ENCODE assay signal across 8 mouse cellular contexts in the genomic region with DNA sequence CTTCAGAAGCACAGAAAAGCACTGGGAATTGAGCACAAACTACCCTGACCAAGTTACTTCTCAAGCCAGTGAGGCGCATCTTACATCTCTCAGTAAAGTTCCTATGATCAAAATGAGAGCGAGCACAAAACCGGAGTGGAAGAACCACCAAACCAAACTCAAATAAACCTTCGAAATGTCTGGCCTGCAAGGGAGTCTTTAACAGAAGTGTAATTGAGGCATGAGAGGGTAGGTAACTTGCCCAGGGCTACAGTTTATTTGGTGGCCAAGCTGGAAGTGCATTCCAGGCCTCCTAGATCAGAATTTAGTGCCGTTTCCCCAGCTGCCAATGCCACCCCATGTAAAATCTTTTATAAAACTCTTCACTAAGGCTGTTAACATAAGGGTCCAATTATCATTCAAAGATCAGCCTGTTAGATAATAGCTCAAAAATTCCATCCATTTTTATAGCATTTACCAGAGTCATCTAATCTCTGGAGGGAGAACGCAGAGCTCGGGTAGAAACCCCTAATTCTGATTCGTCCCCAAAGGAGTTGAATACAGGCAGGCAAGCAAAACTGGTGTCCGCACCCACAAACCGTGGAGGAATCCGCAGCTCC.
DNase-seq lines count a peak whose midpoint lies in the region; ATAC-seq and TF ChIP-seq lines count a peak whose summit lies in the region.

No protein-coding gene starts in this region.

- no peak overlapping the region for H3K27ac ChIP-seq in heart, adult 2 months
- no peak overlapping the region for H3K27ac ChIP-seq in forebrain, embryonic 11.5 days (ENCODE audit: low read depth, low read length)
- peak overlapping the region; percentile 88; the same call in 1 of the 2 replicates for H3K27ac ChIP-seq in liver, embryonic 12.5 days

- H3K9ac ChIP-seq in heart, adult 2 months (ENCODE audit: low read depth, low read length): peak overlapping the region; percentile 95
- peak overlapping the region; percentile 91 for H3K9ac ChIP-seq in forebrain, embryonic 11.5 days (ENCODE audit: low read length)
- H3K9ac ChIP-seq in liver, embryonic 12.5 days: peak overlapping the region; percentile 98

- H3K4me2 ChIP-seq in forebrain, embryonic 11.5 days (ENCODE audit: low read depth, low read length, severe bottlenecking): peak overlapping the region; percentile 92
- H3K4me2 ChIP-seq in liver, embryonic 12.5 days: peak overlapping the region; percentile 85

- peaks cover 2% of the 10 kb centered on the region; the same call in 1 of the 2 replicates for H3K36me3 ChIP-seq in heart, adult 2 months (ENCODE audit: control insufficient read depth, insufficient read depth, low read length)
- H3K36me3 ChIP-seq in forebrain, embryonic 11.5 days (ENCODE audit: control insufficient read depth, insufficient read depth, low read length): no peaks in the 10 kb centered on the region
- H3K36me3 ChIP-seq in liver, embryonic 12.5 days: no peaks in the 10 kb centered on the region

- peaks cover 5% of the 10 kb centered on the region; the same call in 1 of the 2 replicates for H3K79me2 ChIP-seq in heart, adult 2 months (replicated peaks; ENCODE audit: control insufficient read depth, insufficient read depth, low read length)

- no peak for DNase-seq in heart, adult 2 months
- no peak for DNase-seq in heart, adult 11 months
- peak; percentile 54 for DNase-seq in 3T3-L1 (ENCODE audit: low read depth, low spot score)
- no peak for DNase-seq in forebrain, embryonic 11.5 days (ENCODE audit: low spot score)
- no peak for DNase-seq in embryo, embryonic 10.5 days (ENCODE audit: low spot score)
- no peak for DNase-seq in thymus, postnatal 10 days (ENCODE audit: low spot score in 2 of 2)

- TF ChIP-seq EP300 in heart, adult 2 months (IDR thresholded peaks at IDR 0.05; ENCODE audit: insufficient read depth, low read depth, low read length): no peak

- H3K4me3 ChIP-seq in heart, adult 2 months: peak overlapping the region; percentile 95
- peak overlapping the region; percentile 84 for H3K4me3 ChIP-seq in forebrain, embryonic 11.5 days (ENCODE audit: low read depth, low read length)
- H3K4me3 ChIP-seq in liver, embryonic 12.5 days: peak overlapping the region; percentile 99

- 32% methylated on average over 11 of the region's 11 CpGs for WGBS in heart, adult 2 months
- 19% methylated on average over 11 of the region's 11 CpGs for WGBS in forebrain, embryonic 11.5 days
- 22% methylated on average over 11 of the region's 11 CpGs for WGBS in liver, embryonic 12.5 days (ENCODE audit: insufficient replicate concordance)

- TF ChIP-seq CTCF in heart, adult 2 months (IDR thresholded peaks at IDR 0.05): no peak

- H3K9me3 ChIP-seq in forebrain, embryonic 11.5 days (ENCODE audit: control insufficient read depth, low read length): no peaks in the 10 kb centered on the region
- H3K9me3 ChIP-seq in liver, embryonic 12.5 days (replicated peaks): no peaks in the 10 kb centered on the region

- no peak for ATAC-seq in forebrain, embryonic 11.5 days (replicated peaks; ENCODE audit: low FRiP score)
- no peak for ATAC-seq in liver, embryonic 12.5 days
- no peak for ATAC-seq in granulocyte monocyte progenitor cell, adult 5-6 weeks (replicated peaks; ENCODE audit: poor library complexity, severe bottlenecking)

- intact Hi-C loops in heart, adult 2 months (cut with DNase I): no loop called here

- TF ChIP-seq POLR2A in heart, adult 2 months (IDR thresholded peaks at IDR 0.05; ENCODE audit: insufficient read depth, low read depth, low read length): no peak

- peaks cover 3% of the 10 kb centered on the region for H3K4me1 ChIP-seq in heart, adult 2 months (ENCODE audit: control insufficient read depth, insufficient read depth, low read length)
- peaks cover 33% of the 10 kb centered on the region for H3K4me1 ChIP-seq in forebrain, embryonic 11.5 days (replicated peaks; ENCODE audit: control insufficient read depth, insufficient read depth, low read length)
- peaks cover 42% of the 10 kb centered on the region for H3K4me1 ChIP-seq in liver, embryonic 12.5 days

- H3K27me3 ChIP-seq in heart, adult 2 months (ENCODE audit: control insufficient read depth, insufficient read depth, low read length): no peaks in the 10 kb centered on the region
- H3K27me3 ChIP-seq in forebrain, embryonic 11.5 days (ENCODE audit: control insufficient read depth, insufficient read depth, low read length): peaks cover 10% of the 10 kb centered on the region
- no peaks in the 10 kb centered on the region for H3K27me3 ChIP-seq in liver, embryonic 12.5 days (replicated peaks)
